Mouse (Mus musculus) frontal cortex, postnatal 36 days (tissue): ENCODE results near the gene Ccdc60.

Experiments used
- DNase-seq, 2 experiments: peaks; one replicate each; pipeline ENCODE4 v3.0.0; 2022; ENCODE audit warnings: low spot score in 2 of 2

Ccdc60 gene

GRCm38 (mm10) chr5:116271511-116272227 lies 17.1 kb downstream of the Ccdc60 start:
- DNase-seq, result no peak

- no peak for DNase-seq
Measured at GRCm38 (mm10) chr5:116269212-116270145, 19.3 kb downstream of the Ccdc60 start.

- DNase-seq, result no peak
Measured at GRCm38 (mm10) chr5:116262689-116263088, 26.1 kb downstream of the Ccdc60 start.

- DNase-seq, result no peak
Measured at GRCm38 (mm10) chr5:116261944-116262343, 26.8 kb downstream of the Ccdc60 start.

- DNase-seq, result no peak
Measured at GRCm38 (mm10) chr5:116260356-116260755, 28.4 kb downstream of the Ccdc60 start.

GRCm38 (mm10) chr5:116258321-116258860 lies 30.4 kb downstream of the Ccdc60 start:
- DNase-seq, result no peak

GRCm38 (mm10) chr5:116253914-116254313 lies 34.9 kb downstream of the Ccdc60 start:
- no peak for DNase-seq

DNA sequence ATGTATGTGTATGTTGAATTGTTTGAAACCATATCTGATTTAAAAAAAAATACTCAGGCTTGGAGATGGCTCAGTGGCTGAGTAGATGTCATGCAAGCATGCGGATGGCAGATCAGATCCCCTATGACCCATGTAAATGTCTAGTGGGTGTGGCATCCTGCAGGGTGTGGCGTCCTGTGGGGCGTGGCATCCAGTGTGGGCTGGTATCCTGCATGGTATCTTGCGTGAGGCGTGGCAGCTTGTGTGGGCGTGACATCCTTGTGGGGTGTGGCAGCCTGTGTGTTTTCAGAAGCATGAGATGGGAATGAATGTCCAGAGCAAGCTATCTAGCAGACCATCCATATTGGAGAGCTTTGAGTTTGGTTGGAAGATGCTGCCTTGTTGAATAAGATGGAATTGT lies 36.6 kb downstream of the Ccdc60 start:
- DNase-seq, result no peak

- DNase-seq, result no peak
Measured at GRCm38 (mm10) chr5:116246642-116247041, 42.1 kb downstream of the Ccdc60 start.

DNA sequence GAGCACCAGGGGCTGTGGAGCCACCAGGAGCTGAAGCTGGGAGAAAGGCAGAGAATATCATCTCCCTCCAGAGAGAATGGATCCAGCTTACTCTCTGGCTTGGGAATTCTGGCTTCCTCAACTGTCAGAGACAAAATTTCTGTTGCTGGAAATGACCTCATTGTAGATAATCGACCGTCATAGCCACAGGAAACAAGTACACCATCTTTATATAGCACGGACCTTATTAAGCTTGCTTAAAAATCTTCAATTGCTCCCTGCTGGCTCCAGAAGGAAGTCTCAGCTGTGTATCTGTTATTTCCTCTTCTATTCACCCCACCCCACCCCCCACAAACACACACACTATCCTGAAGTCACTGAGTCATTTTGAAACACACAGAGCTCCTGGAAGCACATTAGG lies 44.3 kb downstream of the Ccdc60 start:
- DNase-seq, result no peak

DNA sequence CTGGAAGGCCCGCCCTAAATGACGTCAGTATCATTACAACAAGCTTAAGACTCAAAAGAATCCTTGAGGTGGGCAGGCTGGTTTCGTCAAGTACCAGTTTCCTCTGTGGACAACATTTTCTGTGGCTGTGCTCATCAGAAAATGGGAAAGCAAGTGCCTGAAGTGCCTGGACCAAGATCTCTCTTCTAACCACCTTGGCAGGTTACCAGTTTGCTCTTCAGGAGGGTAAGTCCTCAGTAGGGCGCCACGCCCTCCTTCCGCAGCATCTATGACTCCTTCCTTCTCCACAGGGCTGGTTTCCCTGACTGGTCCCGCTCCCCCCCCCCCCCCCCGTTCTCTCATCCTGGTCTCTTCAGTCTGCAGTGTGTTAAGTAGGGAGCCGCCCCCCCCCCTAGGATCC lies 45.2 kb downstream of the Ccdc60 start:
- DNase-seq, result no peak

DNA sequence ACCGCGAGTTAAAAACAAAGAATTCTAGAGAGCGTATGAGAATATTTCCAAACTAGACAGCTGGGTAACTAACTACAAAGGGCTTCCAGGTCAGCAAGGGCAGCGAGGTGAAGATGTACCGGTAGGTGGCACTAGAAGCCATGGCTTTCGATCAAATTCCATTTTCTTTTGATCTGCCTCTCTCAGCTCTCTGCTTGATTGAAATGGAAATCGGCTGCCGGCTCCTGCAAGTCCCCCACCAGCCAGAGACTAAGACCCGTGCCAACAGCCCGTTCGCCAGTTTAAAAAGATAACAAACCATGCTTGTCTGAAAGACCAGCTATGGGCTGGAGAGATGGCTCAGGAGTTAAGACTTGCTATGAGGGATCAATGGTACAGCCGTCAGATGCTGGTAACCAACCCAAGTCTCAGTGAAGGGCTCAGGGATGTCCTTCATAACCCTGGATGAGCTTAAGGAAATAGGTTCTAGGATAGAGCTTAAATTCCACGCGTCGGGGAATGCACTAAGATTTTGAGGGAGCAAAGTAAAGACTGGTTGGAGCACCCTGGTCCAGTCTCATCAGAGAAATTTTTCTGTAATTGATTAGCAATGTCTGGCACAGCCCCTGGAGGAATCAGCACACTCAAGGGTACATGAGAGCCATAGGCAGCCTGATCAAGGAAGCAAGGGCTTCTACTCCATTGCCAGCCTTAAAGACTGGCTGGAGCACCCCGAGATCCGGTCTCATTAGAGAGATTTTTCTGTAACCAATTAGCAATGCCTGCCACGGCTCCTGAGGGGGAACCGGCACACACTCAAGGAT lies 56.7 kb downstream of the Ccdc60 start:
- peak; percentile 66 to 82 for DNase-seq

DNA sequence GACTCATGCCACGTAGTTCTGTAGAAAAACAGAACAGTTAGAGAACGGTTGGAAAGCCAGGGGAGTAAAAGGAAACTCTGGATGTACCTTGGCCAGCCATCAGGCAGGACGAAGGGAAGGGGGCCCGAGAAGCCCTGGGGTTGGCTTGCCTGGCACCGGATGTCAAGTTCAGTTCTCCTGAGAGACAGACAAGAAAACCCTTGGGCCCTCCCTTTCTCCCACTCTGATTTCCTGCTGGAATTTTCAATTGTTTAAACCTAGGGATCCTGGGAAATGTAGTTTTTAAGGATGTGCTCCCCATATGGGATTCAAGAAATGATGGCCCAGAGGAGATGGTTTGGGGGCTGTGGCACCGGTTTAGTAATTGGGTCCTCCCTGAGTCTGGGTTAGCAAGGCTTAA lies 60.4 kb downstream of the Ccdc60 start:
- no peak for DNase-seq

GRCm38 (mm10) chr5:116224023-116224422 lies 64.8 kb downstream of the Ccdc60 start:
- no peak for DNase-seq

DNA sequence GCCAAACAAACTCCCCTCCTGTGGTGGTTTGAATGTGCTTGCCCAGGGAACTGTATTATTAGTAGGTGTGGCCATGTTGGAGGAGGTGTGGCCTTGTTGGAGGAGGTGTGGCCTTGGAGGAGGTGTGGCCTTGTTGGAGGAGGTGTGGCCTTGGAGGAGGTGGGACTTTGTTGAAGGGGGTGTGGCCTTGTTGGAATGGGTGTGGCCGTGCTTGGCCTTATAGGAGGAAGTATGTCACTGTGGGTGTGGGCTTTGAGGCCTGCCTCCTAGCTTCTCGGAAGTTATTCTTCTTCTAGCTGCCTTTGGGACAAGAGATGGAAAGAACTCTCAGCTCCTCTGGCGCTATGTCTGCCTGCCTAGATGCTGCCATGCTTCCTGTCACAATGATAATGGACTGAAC lies 66.9 kb downstream of the Ccdc60 start:
- no peak for DNase-seq

DNA sequence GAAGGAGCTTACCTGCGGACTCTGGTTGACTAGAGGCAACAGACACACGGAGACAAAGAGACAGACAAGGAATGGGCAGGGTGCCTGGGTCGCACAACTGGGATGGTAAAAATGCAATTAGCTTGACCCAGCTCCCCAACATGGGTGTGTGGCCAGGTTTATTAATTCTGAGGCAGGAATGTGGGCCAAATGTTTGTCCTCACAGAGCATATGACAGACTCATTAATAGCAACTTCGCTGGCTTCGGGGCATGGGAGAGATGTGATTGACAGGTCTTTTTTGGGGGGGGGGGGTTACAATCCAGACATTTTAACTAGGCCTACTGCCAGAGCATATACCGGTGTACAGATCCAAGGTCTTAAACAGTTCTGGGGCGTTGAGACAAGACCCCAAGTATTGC lies 69.5 kb downstream of the Ccdc60 start:
- no peak for DNase-seq

DNA sequence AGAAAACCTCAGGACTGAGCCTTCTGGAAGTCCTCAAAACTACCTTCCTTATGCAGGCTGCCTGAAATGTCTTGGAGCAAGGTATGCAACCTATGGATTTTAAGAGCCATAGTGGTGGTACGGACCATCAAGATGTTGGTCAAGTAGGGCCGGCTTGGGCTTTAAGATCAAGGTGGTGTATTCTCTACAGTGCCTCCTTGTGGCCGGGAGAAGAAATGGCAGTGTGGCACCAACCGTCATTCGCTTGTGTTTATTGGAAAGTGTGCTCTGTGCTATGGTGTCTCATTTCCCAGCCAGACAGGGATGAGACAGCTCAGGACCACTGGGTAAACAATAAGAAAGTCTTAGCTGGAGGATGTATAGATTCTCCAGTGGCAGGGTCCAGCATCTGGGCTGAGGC lies 76.1 kb downstream of the Ccdc60 start:
- DNase-seq, result no peak

DNA sequence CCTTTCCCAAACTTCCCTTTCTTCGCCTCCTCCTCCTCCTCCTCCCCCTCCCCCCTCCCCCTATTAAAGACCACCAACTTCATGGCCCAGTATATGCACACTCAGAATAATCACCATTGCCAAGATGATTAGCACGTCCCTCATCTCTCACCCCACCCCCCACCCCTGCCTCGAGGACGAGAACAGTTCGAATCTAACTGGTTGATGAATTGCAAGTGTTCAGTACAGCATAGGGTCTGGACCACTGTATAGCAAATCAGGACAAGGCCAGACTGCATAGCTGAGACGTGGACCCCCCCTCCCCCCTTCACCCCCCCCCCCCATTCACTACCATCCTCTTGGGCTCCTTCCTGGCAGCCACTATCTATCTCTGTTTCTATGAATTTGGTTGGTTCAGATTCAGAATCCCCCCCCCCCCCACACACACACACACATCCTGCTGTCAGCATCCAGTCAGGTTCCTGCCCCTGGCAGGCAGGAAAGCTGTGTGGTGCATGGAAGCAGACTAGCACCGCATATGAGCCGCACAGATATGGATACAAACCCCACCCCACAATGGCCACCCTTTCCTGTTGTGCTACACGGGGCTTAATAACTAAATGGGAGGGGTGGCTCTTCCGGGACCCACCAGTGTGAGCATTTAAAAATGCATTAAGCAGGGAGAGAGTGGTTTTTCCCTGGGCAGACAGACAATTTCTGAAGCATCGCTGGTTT lies 79.2 kb downstream of the Ccdc60 start:
- no peak for DNase-seq

GRCm38 (mm10) chr5:116208741-116209368 lies 79.9 kb downstream of the Ccdc60 start:
- DNase-seq, result peak in 1 of 2 experiments; percentile 13

DNA sequence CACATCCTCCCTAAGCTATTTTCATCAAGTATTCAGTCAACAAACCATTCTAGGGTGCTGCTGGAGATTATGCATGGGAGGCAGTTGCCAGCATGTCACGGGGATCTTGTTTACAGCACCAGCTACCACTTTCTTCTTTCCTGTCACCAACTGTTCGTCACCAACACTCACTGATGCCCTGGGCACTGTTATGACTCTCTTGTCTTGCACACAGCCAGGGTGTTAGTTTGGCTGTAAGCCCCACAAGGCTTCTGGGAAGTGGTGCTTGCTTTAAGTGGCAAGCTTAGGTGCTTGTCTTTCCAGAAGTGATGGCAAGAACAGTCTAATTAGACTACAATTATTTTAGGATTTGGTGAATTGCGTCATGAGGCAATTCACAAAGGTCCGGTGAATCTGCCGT lies 86.1 kb downstream of the Ccdc60 start:
- DNase-seq, result no peak

GRCm38 (mm10) chr5:116194499-116194898 lies 94.3 kb downstream of the Ccdc60 start:
- DNase-seq, result no peak
